Mouse (Mus musculus) small intestine, adult 2 months (tissue): ENCODE measurements at regions not wholly inside any gene's neighbourhood (a gene's known extent, or its start where the extent isn't known, plus 50 kb on each side); places are given as distances from the start of the nearest gene placed in this dataset.

Experiments
- CTCF ChIP-seq: fragments of 200-500 bp; IDR thresholded peaks from 2 replicates; pipeline ENCODE4 v1.5.1; 2012; ENCODE audit warnings: low read depth, mild to moderate bottlenecking, control low read depth, inconsistent platforms, low read length, moderate library complexity, mixed read lengths; ENCODE audit not compliant: insufficient replicate concordance, insufficient read length; ENCODE audit errors: extremely low read depth
- POLR2A ChIP-seq: fragments of 200-500 bp; IDR thresholded peaks from 2 replicates; pipeline ENCODE4 v1.6.1; 2012; ENCODE audit warnings: low read depth, mild to moderate bottlenecking, control low read depth, inconsistent platforms, low read length, moderate library complexity

GRCm38 (mm10) chr1:81576965-81577664 lies 500.4 kb downstream of the Nyap2 start:
- TF ChIP-seq POLR2A (no peak), CTCF (no peak)
